Mouse (Mus musculus) embryonic facial prominence, embryonic 13.5 days (tissue): ENCODE results near the gene Mast4. TPM values are rescaled to one million over a fixed set of nuclear protein-coding genes. Genes with fewer than 3 reads are reported as not detected.

Source experiments
- ATAC-seq: fragments of 200-750 bp; cut with Nextera tagmentation; 2 replicates; pipeline ENCODE4 v1.8.0; 2017; ENCODE audit warnings: low read depth; ENCODE audit not compliant: insufficient number of reproducible peaks, insufficient read depth, low FRiP score, low TSS enrichment
- H3K27ac ChIP-seq: fragments of 300-500 bp; sonication (generic); 2 replicates; pipeline ENCODE4 v1.5.1; 2015; ENCODE audit warnings: moderate library complexity, mild to moderate bottlenecking, inconsistent platforms
- H3K27me3 ChIP-seq: fragments of 300-500 bp; sonication (generic); 2 replicates; pipeline ENCODE4 v1.6.1; 2015; ENCODE audit warnings: mild to moderate bottlenecking, inconsistent platforms
- H3K36me3 ChIP-seq: fragments of 300-500 bp; sonication (generic); 2 replicates; pipeline ENCODE4 v1.6.1; 2015; ENCODE audit warnings: mild to moderate bottlenecking, inconsistent platforms
- H3K4me1 ChIP-seq: fragments of 300-500 bp; sonication (generic); 2 replicates; pipeline ENCODE4 v1.6.1; 2015; ENCODE audit warnings: inconsistent platforms
- H3K4me2 ChIP-seq: fragments of 300-500 bp; sonication (generic); 2 replicates; pipeline ENCODE4 v1.6.1; 2015; ENCODE audit warnings: moderate library complexity, mild to moderate bottlenecking, inconsistent platforms
- H3K4me3 ChIP-seq: fragments of 300-500 bp; sonication (generic); 2 replicates; pipeline ENCODE4 v1.5.1; 2015; ENCODE audit warnings: mild to moderate bottlenecking, inconsistent platforms
- H3K9ac ChIP-seq: fragments of 300-500 bp; sonication (generic); 2 replicates; pipeline ENCODE4 v1.6.1; 2015; ENCODE audit warnings: mild to moderate bottlenecking, inconsistent platforms
- H3K9me3 ChIP-seq: fragments of 300-500 bp; sonication (generic); 2 replicates; pipeline ENCODE4 v1.6.1; 2016; ENCODE audit warnings: inconsistent platforms
- WGBS: fragments of 180-500 bp; shearing (Covaris S2); methylation state at CpG from one replicate; pipeline ENCODE4 v1.1.7; 2015; ENCODE audit warnings: mixed read lengths; 5-methylcytosine and 5-hydroxymethylcytosine counted together
- polyA plus RNA-seq: library from polyadenylated mRNA; unstranded; fragments of >200 nt; fragmentation: Nextera tagmentation; extraction: Ambion mirVana; gene quantifications from 2 replicates; pipeline ENCODE4 v1.2.1, GENCODE M21; 2015

The Mast4 gene
- polyA plus RNA-seq, 1 experiment from 2014 or later: 28.6 TPM

GRCm38 (mm10) chr13:103135224-103135883 is 198.9 kb downstream of the Mast4 start:
- Histone ChIP-seq H3K27ac (no peak overlapping the region), H3K9me3 (0 out of 2 replicates have a peak, but pooled peaks cover 4% of the 10 kb centered on the region), H3K36me3 (no peaks in the 10 kb centered on the region), H3K4me2 (no peak overlapping the region), H3K27me3 (no peaks in the 10 kb centered on the region), H3K4me1 (no peaks in the 10 kb centered on the region), H3K9ac (no peak overlapping the region), H3K4me3 (no peak overlapping the region)
- ATAC-seq: no peak
- 91% methylated on average over 17 of the region's 17 CpGs for WGBS

GRCm38 (mm10) chr13:103131781-103132180 is 202.5 kb downstream of the Mast4 start:
- no peaks in the 10 kb centered on the region for H3K4me1 ChIP-seq
- no peak overlapping the region for H3K9ac ChIP-seq
- ATAC-seq: no peak
- no peak overlapping the region for H3K4me2 ChIP-seq
- H3K27ac ChIP-seq: no peak overlapping the region
- 94% methylated on average over 2 of the region's 2 CpGs for whole genome bisulfite sequencing
- no peaks in the 10 kb centered on the region for H3K9me3 ChIP-seq
- H3K27me3 ChIP-seq: no peaks in the 10 kb centered on the region
- H3K4me3 ChIP-seq: no peak overlapping the region
- H3K36me3 ChIP-seq: no peaks in the 10 kb centered on the region

- Histone ChIP-seq H3K9ac (no peak overlapping the region), H3K4me3 (no peak overlapping the region), H3K4me1 (no peaks in the 10 kb centered on the region), H3K36me3 (no peaks in the 10 kb centered on the region), H3K27me3 (0 out of 2 replicates have a peak, but pooled peaks cover 4% of the 10 kb centered on the region), H3K4me2 (no peak overlapping the region), H3K27ac (no peak overlapping the region), H3K9me3 (no peaks in the 10 kb centered on the region)
- WGBS: 66% methylated on average over 6 of the region's 6 CpGs
- ATAC-seq: no peak
Measured at GRCm38 (mm10) chr13:103129130-103129797, 205.0 kb downstream of the Mast4 start.

- H3K9me3 ChIP-seq: no peaks in the 10 kb centered on the region
- no peak overlapping the region for H3K4me2 ChIP-seq
- no peaks in the 10 kb centered on the region for H3K36me3 ChIP-seq
- no peak overlapping the region for H3K27ac ChIP-seq
- WGBS: 75% methylated on average over 7 of the region's 7 CpGs
- H3K4me1 ChIP-seq: no peaks in the 10 kb centered on the region
- no peak overlapping the region for H3K9ac ChIP-seq
- no peak overlapping the region for H3K4me3 ChIP-seq
- no peak for ATAC-seq
- H3K27me3 ChIP-seq: 0 out of 2 replicates have a peak, but pooled peaks cover 4% of the 10 kb centered on the region
Measured at GRCm38 (mm10) chr13:103128729-103129128, 205.6 kb downstream of the Mast4 start.

GRCm38 (mm10) chr13:103127594-103127993 is 206.7 kb downstream of the Mast4 start:
- no peaks in the 10 kb centered on the region for H3K9me3 ChIP-seq
- H3K9ac ChIP-seq: no peak overlapping the region
- no peak overlapping the region for H3K27ac ChIP-seq
- H3K4me1 ChIP-seq: no peaks in the 10 kb centered on the region
- 0 out of 2 replicates have a peak, but pooled peaks cover 4% of the 10 kb centered on the region for H3K27me3 ChIP-seq
- no peaks in the 10 kb centered on the region for H3K36me3 ChIP-seq
- H3K4me3 ChIP-seq: no peak overlapping the region
- 89% methylated on average over 5 of the region's 5 CpGs for WGBS
- no peak for ATAC-seq
- no peak overlapping the region for H3K4me2 ChIP-seq

- Histone ChIP-seq H3K27ac (no peak overlapping the region), H3K9me3 (no peaks in the 10 kb centered on the region), H3K4me3 (no peak overlapping the region), H3K9ac (no peak overlapping the region), H3K4me1 (peaks cover 4% of the 10 kb centered on the region), H3K27me3 (0 out of 2 replicates have a peak, but pooled peaks cover 4% of the 10 kb centered on the region), H3K4me2 (no peak overlapping the region), H3K36me3 (no peaks in the 10 kb centered on the region)
- 91% methylated on average over 9 of the region's 9 CpGs for WGBS
- no peak for ATAC-seq
Measured at GRCm38 (mm10) chr13:103123716-103124115, 210.6 kb downstream of the Mast4 start.

GRCm38 (mm10) chr13:103121796-103122792 is 212.2 kb downstream of the Mast4 start:
- no peak for ATAC-seq
- H3K9ac ChIP-seq: no peak overlapping the region

GRCm38 (mm10) chr13:103120669-103121131 is 213.6 kb downstream of the Mast4 start:
- no peak for ATAC-seq
- H3K36me3 ChIP-seq: no peaks in the 10 kb centered on the region
- peak overlapping the region; percentile 52 for H3K4me2 ChIP-seq
- H3K27ac ChIP-seq: no peak overlapping the region; the same call in 1 of the 2 replicates
- H3K9me3 ChIP-seq: no peaks in the 10 kb centered on the region
- H3K4me3 ChIP-seq: 0 out of 2 replicates have a peak overlapping the region, but pooled peaks have one; percentile 17
- 0 out of 2 replicates have a peak, but pooled peaks cover 4% of the 10 kb centered on the region for H3K27me3 ChIP-seq
- peaks cover 4% of the 10 kb centered on the region for H3K4me1 ChIP-seq
- H3K9ac ChIP-seq: 0 out of 2 replicates have a peak overlapping the region, but pooled peaks have one; percentile 22
- WGBS: 8% methylated on average over 7 of the region's 7 CpGs

More at GRCm38 (mm10) chr13:103121796-103122792, 212.2 kb downstream of the Mast4 start:
- Histone ChIP-seq H3K4me3 (no peak overlapping the region), H3K4me1 (peaks cover 4% of the 10 kb centered on the region), H3K27me3 (0 out of 2 replicates have a peak, but pooled peaks cover 4% of the 10 kb centered on the region), H3K36me3 (no peaks in the 10 kb centered on the region), H3K9me3 (no peaks in the 10 kb centered on the region), H3K4me2 (no peak overlapping the region), H3K27ac (no peak overlapping the region)
- WGBS: 61% methylated on average over 22 of the region's 22 CpGs

- ATAC-seq: no peak
- 91% methylated on average over 9 of the region's 9 CpGs for WGBS
Measured at GRCm38 (mm10) chr13:103119728-103120127, 214.6 kb downstream of the Mast4 start.

GRCm38 (mm10) chr13:103115116-103115515 is 219.2 kb downstream of the Mast4 start:
- no peak overlapping the region for H3K9ac ChIP-seq
- H3K4me3 ChIP-seq: no peak overlapping the region
- peaks cover 23% of the 10 kb centered on the region for H3K4me1 ChIP-seq
- H3K27ac ChIP-seq: no peak overlapping the region
- ATAC-seq: no peak
- H3K27me3 ChIP-seq: no peaks in the 10 kb centered on the region
- H3K4me2 ChIP-seq: no peak overlapping the region
- no peaks in the 10 kb centered on the region for H3K36me3 ChIP-seq
- H3K9me3 ChIP-seq: no peaks in the 10 kb centered on the region
- 84% methylated on average over 4 of the region's 4 CpGs for WGBS

More at GRCm38 (mm10) chr13:103119728-103120127, 214.6 kb downstream of the Mast4 start:
- H3K4me2 ChIP-seq: no peak overlapping the region
- no peaks in the 10 kb centered on the region for H3K9me3 ChIP-seq
- no peaks in the 10 kb centered on the region for H3K27me3 ChIP-seq
- H3K27ac ChIP-seq: no peak overlapping the region
- H3K4me3 ChIP-seq: no peak overlapping the region
- no peaks in the 10 kb centered on the region for H3K36me3 ChIP-seq
- H3K4me1 ChIP-seq: peaks cover 4% of the 10 kb centered on the region
- H3K9ac ChIP-seq: no peak overlapping the region

GRCm38 (mm10) chr13:103114274-103114673 is 220.0 kb downstream of the Mast4 start:
- no peaks in the 10 kb centered on the region for H3K9me3 ChIP-seq
- H3K27ac ChIP-seq: no peak overlapping the region; the same call in 1 of the 2 replicates
- H3K4me1 ChIP-seq: peaks cover 23% of the 10 kb centered on the region
- H3K4me2 ChIP-seq: no peak overlapping the region
- WGBS: 37% methylated on average over 5 of the region's 5 CpGs
- H3K9ac ChIP-seq: no peak overlapping the region
- no peaks in the 10 kb centered on the region for H3K36me3 ChIP-seq
- no peak overlapping the region for H3K4me3 ChIP-seq
- H3K27me3 ChIP-seq: no peaks in the 10 kb centered on the region
- ATAC-seq: no peak
